Mouse (Mus musculus): ENCODE measurements around the gene Gramd2.

DNA sequence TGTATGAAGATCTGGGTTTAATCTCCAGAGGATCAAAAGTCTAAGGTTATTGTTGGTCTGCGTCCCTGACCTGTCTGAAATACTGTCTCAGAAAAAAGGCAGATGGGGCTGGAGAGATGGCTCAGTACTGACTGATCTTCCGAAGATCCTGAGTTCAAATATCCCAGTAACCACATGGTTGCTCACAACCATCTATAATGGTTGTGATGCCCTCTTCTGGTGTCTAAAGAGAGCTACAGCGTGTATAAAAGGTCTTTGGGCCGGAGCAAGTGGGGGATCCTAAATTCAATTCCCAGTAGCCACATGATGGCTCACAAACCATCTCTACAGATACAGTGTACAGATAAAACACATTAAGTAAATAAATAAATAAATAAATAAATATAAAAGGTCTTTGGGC, 10.8 kb upstream of the Gramd2 start:
- TF ChIP-seq CTCF (IDR thresholded peaks at IDR 0.05; ENCODE audit: insufficient read depth, low read length): no peak
- no peak for TF ChIP-seq POLR2A (IDR thresholded peaks at IDR 0.05; ENCODE audit: borderline replicate concordance, extremely low read depth, low read depth, low read length)
